Mouse (Mus musculus) telencephalon, adult 2 months (tissue): ENCODE measurements around the gene H2afb2.

Experiments
- DNase-seq: peaks from one replicate; pipeline ENCODE4 v3.0.0-alpha.2; 2011; ENCODE audit warnings: low read depth, low spot score

The H2afb2 gene

DNA sequence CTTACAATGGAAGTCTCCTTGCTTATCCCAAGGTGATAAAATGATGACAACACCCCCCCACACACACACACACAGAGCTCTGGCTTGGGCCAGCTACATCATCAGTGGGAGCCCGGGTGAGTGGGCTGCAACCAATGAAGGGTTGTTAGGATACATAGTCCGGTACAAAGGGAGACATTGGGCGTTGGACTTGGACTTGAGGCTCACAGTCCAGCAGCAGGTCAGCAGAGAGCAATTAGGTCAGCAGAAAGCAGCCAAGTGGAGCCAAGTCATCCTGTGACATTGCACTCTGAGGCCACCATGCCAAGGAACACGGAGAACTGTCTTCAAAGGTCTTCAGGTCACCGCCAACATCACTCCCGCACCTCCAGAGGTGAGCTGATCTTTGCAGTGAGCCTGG is at the start of gene H2afb2:
Gene H2afb2 (plus strand): TSS at position 301 of the 400 bp plus-strand sequence.
- no peak for DNase-seq
